12 mouse cellular contexts compared by ENCODE assay signal in the genomic region with DNA sequence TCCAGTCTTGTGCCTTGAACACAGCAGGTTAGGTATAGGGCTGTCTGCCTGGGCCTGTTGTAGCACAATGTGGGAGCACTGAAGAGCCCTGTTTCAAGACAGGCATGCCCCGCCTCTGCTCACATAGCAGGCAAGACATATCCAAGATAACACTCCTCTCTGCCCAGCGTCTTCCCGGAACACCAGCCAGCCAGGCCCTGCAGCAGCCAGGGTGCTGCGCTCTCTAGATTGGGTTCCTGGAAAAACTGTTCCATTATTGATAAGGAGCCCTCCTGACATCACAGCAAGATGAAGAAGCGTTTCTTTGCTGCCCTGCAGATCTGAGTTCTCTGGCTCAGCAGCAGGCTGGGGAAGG. TPM values are rescaled to one million over a fixed set of nuclear protein-coding genes. Genes with fewer than 3 reads are reported as not detected.
DNase-seq lines count a peak whose midpoint lies in the region; ATAC-seq and TF ChIP-seq lines count a peak whose summit lies in the region.
"Had no signal": no experiment of that assay in that cellular context is flagged by ENCODE, and none has a peak within 500 bp of the region (broad histone marks: within the 10 kb centered on the region; RNA-seq: fewer than 3 reads in every experiment).

No protein-coding gene starts in this region.

- H3K4me1 ChIP-seq in hindbrain, embryonic 14.5 days (replicated peaks; ENCODE audit: control insufficient read depth, insufficient read depth, low read length), result peaks cover 29% of the 10 kb centered on the region
- peaks cover 24% of the 10 kb centered on the region for H3K4me1 ChIP-seq in hindbrain, embryonic 16.5 days (ENCODE audit: control insufficient read depth, insufficient read depth, low read depth, low read length)
- 0 out of 2 replicates have a peak, but pooled peaks cover 1% of the 10 kb centered on the region for H3K4me1 ChIP-seq in intestine, embryonic 15.5 days (replicated peaks)
- H3K4me1 ChIP-seq in small intestine, adult 2 months (ENCODE audit: control insufficient read depth, insufficient read depth, insufficient read length, low read length), result peaks cover 35% of the 10 kb centered on the region; the same call in 1 of the 2 replicates

- H3K9me3 ChIP-seq in hindbrain, embryonic 14.5 days (ENCODE audit: control insufficient read depth, low read length), result no peaks in the 10 kb centered on the region
- H3K9me3 ChIP-seq in hindbrain, embryonic 16.5 days (ENCODE audit: control insufficient read depth, low read length), result no peaks in the 10 kb centered on the region
- no peaks in the 10 kb centered on the region for H3K9me3 ChIP-seq in intestine, embryonic 15.5 days
- H3K9me3 ChIP-seq: hindbrain, embryonic 15.5 days had no signal

- H3K36me3 ChIP-seq in hindbrain, embryonic 14.5 days (replicated peaks; ENCODE audit: control insufficient read depth, insufficient read depth), result no peaks in the 10 kb centered on the region
- H3K36me3 ChIP-seq in hindbrain, embryonic 16.5 days (ENCODE audit: control insufficient read depth, insufficient read depth, low read length), result no peaks in the 10 kb centered on the region
- no peaks in the 10 kb centered on the region for H3K36me3 ChIP-seq in intestine, embryonic 15.5 days
- no peaks in the 10 kb centered on the region for H3K36me3 ChIP-seq in small intestine, adult 2 months (ENCODE audit: control insufficient read depth, insufficient read depth, low read length)
- H3K36me3 ChIP-seq: hindbrain, embryonic 15.5 days had no signal

- TF ChIP-seq CTCF in small intestine, adult 2 months (IDR thresholded peaks at IDR 0.05; ENCODE audit: extremely low read depth, insufficient read length, insufficient replicate concordance, low read depth, low read length), result no peak

- no peak overlapping the region for H3K9ac ChIP-seq in hindbrain, embryonic 14.5 days
- H3K9ac ChIP-seq in hindbrain, embryonic 16.5 days (ENCODE audit: low read depth, low read length), result no peak overlapping the region
- H3K9ac ChIP-seq in intestine, embryonic 15.5 days, result no peak overlapping the region
- H3K9ac ChIP-seq: hindbrain, embryonic 15.5 days had no signal

- H3K4me3 ChIP-seq in hindbrain, embryonic 14.5 days (replicated peaks; ENCODE audit: low read length), result no peak overlapping the region
- H3K4me3 ChIP-seq in hindbrain, embryonic 16.5 days (ENCODE audit: low read length), result no peak overlapping the region
- no peak overlapping the region for H3K4me3 ChIP-seq in intestine, embryonic 15.5 days (replicated peaks)
- H3K4me3 ChIP-seq in small intestine, adult 2 months (ENCODE audit: low read depth, low read length), result no peak overlapping the region
- H3K4me3 ChIP-seq: hindbrain, embryonic 15.5 days had no signal

- no peak overlapping the region for H3K4me2 ChIP-seq in hindbrain, embryonic 14.5 days (replicated peaks)
- H3K4me2 ChIP-seq in hindbrain, embryonic 16.5 days (ENCODE audit: low read length), result no peak overlapping the region
- H3K4me2 ChIP-seq in intestine, embryonic 15.5 days (replicated peaks), result no peak overlapping the region
- H3K4me2 ChIP-seq: hindbrain, embryonic 15.5 days had no signal

- WGBS in hindbrain, embryonic 14.5 days, result 79% methylated on average over 5 of the region's 5 CpGs
- 70% methylated on average over 5 of the region's 5 CpGs for WGBS in hindbrain, embryonic 16.5 days
- 56% methylated on average over 5 of the region's 5 CpGs for WGBS in intestine, embryonic 15.5 days
- WGBS in small intestine, adult 2 months, result 34% methylated on average over 5 of the region's 5 CpGs

- no peak for DNase-seq in hindbrain, embryonic 14.5 days (ENCODE audit: low spot score)
- peak; percentile 93 for DNase-seq in c-Kit-positive CD71-positive TER-119-negative erythroid progenitor cells, embryonic 14.5 days (ENCODE audit: low read depth)
- DNase-seq in B cell, adult 2 months, result no peak
- DNase-seq in gastrocnemius, postnatal 25 days, result no peak
- DNase-seq in cerebellum, adult 8-10 months, result no peak
- DNase-seq: adrenal gland, postnatal 10 days; cerebellum, postnatal 36 days; kidney, postnatal 4 days had no signal

- ATAC-seq in hindbrain, embryonic 14.5 days (ENCODE audit: low FRiP score), result no peak
- no peak for ATAC-seq in hindbrain, embryonic 16.5 days
- ATAC-seq in intestine, embryonic 15.5 days, result peak; percentile 87

- no peaks in the 10 kb centered on the region for H3K27me3 ChIP-seq in hindbrain, embryonic 14.5 days (ENCODE audit: control insufficient read depth, insufficient read depth, low read length)
- H3K27me3 ChIP-seq in hindbrain, embryonic 16.5 days (replicated peaks; ENCODE audit: control insufficient read depth, insufficient read depth, low read length), result no peaks in the 10 kb centered on the region
- no peaks in the 10 kb centered on the region for H3K27me3 ChIP-seq in intestine, embryonic 15.5 days (replicated peaks)
- no peaks in the 10 kb centered on the region for H3K27me3 ChIP-seq in small intestine, adult 2 months (ENCODE audit: control insufficient read depth, insufficient read depth, low read length)
- H3K27me3 ChIP-seq: hindbrain, embryonic 15.5 days had no signal

- 0 out of 2 replicates have a peak overlapping the region, but pooled peaks have one; percentile 11 for H3K27ac ChIP-seq in hindbrain, embryonic 14.5 days
- H3K27ac ChIP-seq in hindbrain, embryonic 16.5 days (ENCODE audit: low read depth, low read length), result no peak overlapping the region
- no peak overlapping the region for H3K27ac ChIP-seq in intestine, embryonic 15.5 days
- peak overlapping the region; percentile 40 for H3K27ac ChIP-seq in small intestine, adult 2 months (ENCODE audit: insufficient read depth, low read depth, low read length)
- H3K27ac ChIP-seq: hindbrain, embryonic 15.5 days had no signal

- TF ChIP-seq POLR2A in small intestine, adult 2 months (IDR thresholded peaks at IDR 0.05; ENCODE audit: low read depth, low read length), result no peak

RNA-seq across cellular contexts. Expression of gene Cpeb4, which starts 28.2 kb away (rescaled TPM):
- polyA plus RNA-seq in hindbrain, embryonic 14.5 days (2014; fragmentation: Nextera tagmentation; extraction: Ambion mirVana), result 37.6 and 40.9 TPM in 2 replicates
- 14.5 and 17.9 TPM in 2 replicates for polyA plus RNA-seq in hindbrain, embryonic 16.5 days (2015; fragmentation: Nextera tagmentation; extraction: Ambion mirVana)
- 4.2 and 4.3 TPM in 2 replicates for polyA plus RNA-seq in intestine, embryonic 15.5 days (2015; fragmentation: Nextera tagmentation; extraction: Ambion mirVana)
- polyA plus RNA-seq in small intestine, adult 2 months (2012; rRNA removed), result 2.7 and 4.9 TPM in 2 replicates
- 10 to 100 TPM; 65.3 to 91.5 TPM for total RNA-seq in gastrocnemius, postnatal 25 days (2021)

Comparison
In these comparisons a context has a peak if more than half of its experiments do, and no peak if none do; other contexts are left out.
1. H3K27ac ChIP-seq: peak in hindbrain, embryonic 14.5 days (single experiment) and small intestine, adult 2 months (single experiment); none in hindbrain, embryonic 16.5 days (single experiment) and intestine, embryonic 15.5 days (single experiment).